Mouse (Mus musculus): ENCODE results near the gene Frmpd1. TPM values are rescaled to one million over a fixed set of nuclear protein-coding genes. Genes with fewer than 3 reads are reported as not detected.

Frmpd1 gene
- total RNA-seq, 4 experiments from 2014 or later = 0.27 to 0.72 (median 0.51) TPM

- DNase-seq (ENCODE audit: low spot score) = peak; percentile 86
These were observed 135.6 kb downstream of the Frmpd1 start for GRCm38 (mm10) chr4:45320159-45320816.

- no peak for DNase-seq (ENCODE audit: low spot score)
These were observed 146.5 kb downstream of the Frmpd1 start for GRCm38 (mm10) chr4:45331139-45331538.

- DNase-seq (ENCODE audit: low spot score) = no peak
These were observed 147.8 kb downstream of the Frmpd1 start for GRCm38 (mm10) chr4:45332466-45332865.

Other genes starting within 250 kb of the Frmpd1 start
- 10 to 100 TPM; 34.0 to 54.1 (median 44.9) TPM for gene Grhpr, start 203.5 kb upstream of the Frmpd1 start, total RNA-seq (2022)
- gene Zbtb5, start 172.5 kb upstream of the Frmpd1 start, total RNA-seq (2022) = 1 to 10 TPM; 3.8 to 5.2 (median 4.6) TPM
- gene Polr1e, start 166.3 kb upstream of the Frmpd1 start, total RNA-seq (2022) = 10 to 100 TPM; 17.5 to 23.3 (median 20.6) TPM
- gene Fbxo10, start 100.3 kb upstream of the Frmpd1 start, total RNA-seq (2022) = 10 to 100 TPM in 3 of 4 experiments, 1 to 10 TPM in 1; 8.2 to 11.5 (median 10.7) TPM
- 100 to 1,000 TPM; 234 to 269 (median 250) TPM for gene Tomm5, start 76.8 kb upstream of the Frmpd1 start, total RNA-seq (2022)
- 1 to 10 TPM; 2.7 to 6.8 (median 3.3) TPM for gene Trmt10b, start 112.3 kb downstream of the Frmpd1 start, total RNA-seq (2022)
- gene Dcaf10, start 157.2 kb downstream of the Frmpd1 start, total RNA-seq (2022) = 10 to 100 TPM in 3 of 4 experiments, 1 to 10 TPM in 1; 9.8 to 12.5 (median 11.0) TPM
- 10 to 100 TPM; 13.5 to 17.8 (median 15.3) TPM for gene Exosc3, start 157.9 kb downstream of the Frmpd1 start, total RNA-seq (2022)
- gene Slc25a51, start 223.9 kb downstream of the Frmpd1 start, total RNA-seq (2022) = 100 to 1,000 TPM in 1 of 4 experiments, 10 to 100 TPM in 3; 84.3 to 112 (median 96.3) TPM

Measured in heart, adult 8-10 months (tissue).